Mouse (Mus musculus) lung, postnatal 0 days (tissue): ENCODE results near the gene Pcbp4.

ENCODE experiments used
- CTCF ChIP-seq: IDR thresholded peaks from 2 replicates; pipeline ENCODE4 v1.5.1; 2016; ENCODE audit warnings: antibody characterized with exemption, mild to moderate bottlenecking
- EP300 ChIP-seq: IDR thresholded peaks from 2 replicates; pipeline ENCODE4 v1.6.1; 2016; ENCODE audit warnings: antibody characterized with exemption, mild to moderate bottlenecking, control low read depth

GRCm38 (mm10) chr9:106472321-106472720, 19.2 kb downstream of the Pcbp4 start:
- no peak for TF ChIP-seq EP300
- TF ChIP-seq CTCF: no peak
